Mouse (Mus musculus) liver, postnatal 0 days (tissue): ENCODE measurements around the gene Tspan33. TPM values are rescaled to one million over a fixed set of nuclear protein-coding genes. Genes with fewer than 3 reads are reported as not detected.
"Not testable (repeated sequence)": the region's sequence is repeated elsewhere in the genome, so short reads cannot be mapped to it uniquely, and the experiment has no call there.

Experiments
- ATAC-seq: fragments of 200-750 bp; cut with Nextera tagmentation; 2 replicates; pipeline ENCODE4 v1.8.0; 2017; ENCODE audit warnings: mild to moderate bottlenecking, moderate library complexity
- DNase-seq: peaks from one replicate; pipeline ENCODE4 v3.0.0-alpha.2; 2016
- H3K27ac ChIP-seq: fragments of 300-500 bp; sonication (generic); 2 replicates; pipeline ENCODE4 v1.5.1; 2014; ENCODE audit warnings: antibody characterized with exemption, moderate library complexity, mild to moderate bottlenecking, low read depth
- H3K27me3 ChIP-seq: fragments of 300-500 bp; sonication (generic); 2 replicates; pipeline ENCODE4 v1.6.1; 2014; ENCODE audit warnings: low read length, control low read depth, mixed read lengths; ENCODE audit not compliant: insufficient read depth
- H3K36me3 ChIP-seq: fragments of 300-500 bp; sonication (generic); replicated peaks from 2 replicates; pipeline ENCODE4 v1.6.1; 2014; ENCODE audit warnings: mild to moderate bottlenecking, control low read depth, low read length, moderate library complexity, mixed read lengths; ENCODE audit not compliant: insufficient read depth
- H3K4me1 ChIP-seq: fragments of 300-500 bp; sonication (generic); 2 replicates; pipeline ENCODE4 v1.6.1; 2014; ENCODE audit warnings: antibody characterized with exemption, mild to moderate bottlenecking, control low read depth; ENCODE audit not compliant: insufficient read depth
- H3K4me2 ChIP-seq: fragments of 300-500 bp; sonication (generic); 2 replicates; pipeline ENCODE4 v1.6.1; 2014; ENCODE audit warnings: low read depth, mild to moderate bottlenecking, low read length, moderate library complexity, mixed read lengths
- H3K4me3 ChIP-seq: fragments of 300-500 bp; sonication (generic); 2 replicates; pipeline ENCODE4 v1.5.1; 2014; ENCODE audit warnings: low read depth, low read length
- H3K9ac ChIP-seq: fragments of 300-500 bp; sonication (generic); replicated peaks from 2 replicates; pipeline ENCODE4 v1.6.1; 2014; ENCODE audit warnings: mild to moderate bottlenecking, moderate library complexity
- H3K9me3 ChIP-seq: fragments of 300-500 bp; sonication (generic); 2 replicates; pipeline ENCODE4 v1.6.1; 2016; ENCODE audit warnings: mild to moderate bottlenecking, control low read depth, low read length, mixed read lengths
- CTCF ChIP-seq: sonication (generic); IDR thresholded peaks from 2 replicates; pipeline ENCODE4 v1.5.1; 2016; ENCODE audit warnings: antibody characterized with exemption, low read depth
- EP300 ChIP-seq: IDR thresholded peaks from 2 replicates; pipeline ENCODE4 v1.6.1; 2016; ENCODE audit warnings: antibody characterized with exemption, low read depth, mild to moderate bottlenecking
- WGBS: fragments of 180-500 bp; shearing (Covaris S2); extraction: QIAGEN DNeasy Blood & Tissue Kit; methylation state at CpG from one replicate; pipeline ENCODE4 v1.1.7; 2014; ENCODE audit not compliant: insufficient replicate concordance; 5-methylcytosine and 5-hydroxymethylcytosine counted together
- polyA plus RNA-seq: library from polyadenylated mRNA; unstranded; fragments of >200 nt; fragmentation: Nextera tagmentation; extraction: Ambion mirVana; gene quantifications from 2 replicates; pipeline ENCODE4 v1.2.1, GENCODE M21; 2015

The Tspan33 gene
- polyA plus RNA-seq, 1 experiment from 2014 or later, result 87.5 TPM

GRCm38 (mm10) chr6:29660662-29661307, 33.2 kb upstream of the Tspan33 start:
- no peak for TF ChIP-seq CTCF
- TF ChIP-seq EP300, result no peak

GRCm38 (mm10) chr6:29667266-29667665, 26.8 kb upstream of the Tspan33 start:
- DNase-seq (no peak), ATAC-seq (no peak)
- Histone ChIP-seq H3K4me3 (no peak overlapping the region), H3K9me3 (no peaks in the 10 kb centered on the region), H3K4me2 (no peak overlapping the region), H3K9ac (no peak overlapping the region), H3K4me1 (no peaks in the 10 kb centered on the region), H3K36me3 (no peaks in the 10 kb centered on the region), H3K27ac (no peak overlapping the region), H3K27me3 (no peaks in the 10 kb centered on the region)
- 67% methylated on average over 6 of the region's 6 CpGs for WGBS
- TF ChIP-seq EP300 (no peak), CTCF (no peak)

More at GRCm38 (mm10) chr6:29660662-29661307, 33.2 kb upstream of the Tspan33 start:
- ATAC-seq (peak; percentile 49), DNase-seq (peak; percentile 16)
- H3K9ac ChIP-seq, result no peak overlapping the region
- H3K27me3 ChIP-seq, result no peaks in the 10 kb centered on the region
- H3K4me1 ChIP-seq, result no peaks in the 10 kb centered on the region; the same call in 1 of the 2 replicates
- peak overlapping the region; percentile 44 for H3K4me2 ChIP-seq
- no peaks in the 10 kb centered on the region for H3K9me3 ChIP-seq
- no peak overlapping the region for H3K4me3 ChIP-seq
- peak overlapping the region; percentile 67 for H3K27ac ChIP-seq
- no peaks in the 10 kb centered on the region for H3K36me3 ChIP-seq
- WGBS, result 63% methylated on average over 11 of the region's 11 CpGs

GRCm38 (mm10) chr6:29671741-29672140, 22.3 kb upstream of the Tspan33 start:
- Histone ChIP-seq H3K9me3 (no peaks in the 10 kb centered on the region), H3K4me3 (no peak overlapping the region), H3K27me3 (no peaks in the 10 kb centered on the region), H3K4me1 (no peaks in the 10 kb centered on the region), H3K4me2 (no peak overlapping the region), H3K36me3 (no peaks in the 10 kb centered on the region), H3K27ac (no peak overlapping the region), H3K9ac (no peak overlapping the region)
- TF ChIP-seq CTCF, result no peak
- TF ChIP-seq EP300, result no peak
- no peak for ATAC-seq
- DNase-seq, result no peak
- 29% methylated on average over 3 of the region's 3 CpGs for WGBS

DNA sequence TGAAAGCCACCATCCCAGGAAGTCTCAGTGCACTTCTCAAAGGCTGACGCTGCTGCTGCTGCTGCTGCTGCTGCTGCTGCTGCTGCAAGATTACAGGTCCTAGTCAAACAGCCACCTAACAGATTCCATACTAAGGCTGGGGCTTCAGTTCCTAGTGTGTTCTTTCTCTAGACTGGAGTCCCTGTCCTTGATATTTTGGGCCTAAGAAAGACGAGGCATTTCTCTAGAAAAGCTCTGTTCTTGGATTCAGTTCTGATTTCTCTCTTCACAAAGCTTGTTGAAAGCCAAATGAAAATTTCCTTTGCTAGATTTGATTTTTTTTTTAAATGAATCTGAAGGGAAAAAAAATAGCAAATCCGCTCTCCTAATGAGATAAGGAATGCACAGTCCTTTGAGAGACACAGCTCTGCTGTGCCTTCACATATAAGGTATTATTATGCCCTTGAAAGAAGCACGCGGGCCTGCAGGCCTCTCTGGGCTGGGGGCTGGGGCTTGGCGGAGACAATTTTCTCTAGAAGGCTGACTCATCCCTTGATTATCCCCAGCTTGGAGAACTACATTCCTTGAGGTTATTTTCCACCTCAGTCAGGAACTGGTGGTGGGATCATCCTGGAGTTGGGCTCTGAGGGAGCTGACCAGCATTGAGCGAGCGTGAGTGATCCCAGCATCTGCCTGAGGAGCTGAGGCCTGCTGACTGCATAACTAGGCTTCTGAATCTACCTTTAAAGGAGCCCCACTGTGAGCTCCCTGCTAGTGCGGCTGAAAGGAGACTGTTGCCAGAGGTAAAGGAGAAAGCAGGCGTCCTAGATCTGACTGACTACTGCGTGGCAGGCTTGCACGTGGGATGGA, 21.2 kb upstream of the Tspan33 start:
- H3K27me3 ChIP-seq, result no peaks in the 10 kb centered on the region
- H3K4me1 ChIP-seq, result no peaks in the 10 kb centered on the region
- no peak overlapping the region for H3K27ac ChIP-seq
- DNase-seq (no peak), ATAC-seq (no peak)
- no peak overlapping the region for H3K4me2 ChIP-seq
- TF ChIP-seq EP300, result no peak
- no peak for TF ChIP-seq CTCF
- no peaks in the 10 kb centered on the region for H3K9me3 ChIP-seq
- no peak overlapping the region for H3K9ac ChIP-seq
- 57% methylated on average over 12 of the region's 12 CpGs for WGBS
- H3K4me3 ChIP-seq, result no peak overlapping the region
- no peaks in the 10 kb centered on the region for H3K36me3 ChIP-seq

- no peaks in the 10 kb centered on the region for H3K27me3 ChIP-seq
- H3K9ac ChIP-seq, result no peak overlapping the region
- no peak overlapping the region for H3K4me3 ChIP-seq
- H3K36me3 ChIP-seq, result no peaks in the 10 kb centered on the region
- DNase-seq, result no peak
- no peak for TF ChIP-seq CTCF
- TF ChIP-seq EP300, result no peak
- no peak overlapping the region for H3K4me2 ChIP-seq
- H3K4me1 ChIP-seq, result no peaks in the 10 kb centered on the region
- no peaks in the 10 kb centered on the region for H3K9me3 ChIP-seq
- 46% methylated on average over 2 of the region's 2 CpGs for WGBS
- no peak overlapping the region for H3K27ac ChIP-seq
- no peak for ATAC-seq
Observed at GRCm38 (mm10) chr6:29673739-29674138, 20.3 kb upstream of the Tspan33 start.

DNA sequence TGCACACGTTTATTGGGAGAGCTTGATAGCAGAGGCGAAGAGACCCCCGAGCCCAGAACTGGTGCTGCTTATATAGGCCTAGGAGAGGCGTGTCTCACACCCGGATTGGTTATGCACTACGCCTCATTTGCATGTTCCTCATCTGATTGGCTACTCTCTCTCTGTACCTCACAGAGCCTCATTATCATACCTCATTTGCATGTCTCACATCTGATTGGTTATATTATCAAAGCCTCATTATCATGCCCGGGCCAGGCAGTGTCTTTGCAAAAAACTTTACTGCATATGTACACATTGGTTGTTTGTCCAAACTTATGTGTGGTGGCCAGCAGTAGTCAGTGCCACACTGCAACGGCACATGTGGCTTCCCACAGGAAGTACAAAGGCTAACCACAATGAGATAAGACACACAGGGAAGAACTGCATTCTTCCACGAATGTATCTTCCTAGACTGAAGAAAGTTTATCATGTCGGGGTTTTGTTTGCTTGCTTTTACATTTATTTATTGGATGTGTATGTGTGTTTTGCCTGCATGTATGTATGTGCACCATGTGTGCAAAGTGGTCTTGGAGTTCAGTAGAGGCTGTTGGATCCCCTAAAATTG, 14.0 kb upstream of the Tspan33 start:
- H3K4me1 ChIP-seq, H3K9me3 ChIP-seq, H3K4me2 ChIP-seq, H3K27me3 ChIP-seq, DNase-seq, H3K9ac ChIP-seq, H3K4me3 ChIP-seq, H3K36me3 ChIP-seq, H3K27ac ChIP-seq, ATAC-seq: not testable (repeated sequence)
- WGBS, result 60% methylated on average over 9 of the region's 10 CpGs
